In the genomic region with DNA sequence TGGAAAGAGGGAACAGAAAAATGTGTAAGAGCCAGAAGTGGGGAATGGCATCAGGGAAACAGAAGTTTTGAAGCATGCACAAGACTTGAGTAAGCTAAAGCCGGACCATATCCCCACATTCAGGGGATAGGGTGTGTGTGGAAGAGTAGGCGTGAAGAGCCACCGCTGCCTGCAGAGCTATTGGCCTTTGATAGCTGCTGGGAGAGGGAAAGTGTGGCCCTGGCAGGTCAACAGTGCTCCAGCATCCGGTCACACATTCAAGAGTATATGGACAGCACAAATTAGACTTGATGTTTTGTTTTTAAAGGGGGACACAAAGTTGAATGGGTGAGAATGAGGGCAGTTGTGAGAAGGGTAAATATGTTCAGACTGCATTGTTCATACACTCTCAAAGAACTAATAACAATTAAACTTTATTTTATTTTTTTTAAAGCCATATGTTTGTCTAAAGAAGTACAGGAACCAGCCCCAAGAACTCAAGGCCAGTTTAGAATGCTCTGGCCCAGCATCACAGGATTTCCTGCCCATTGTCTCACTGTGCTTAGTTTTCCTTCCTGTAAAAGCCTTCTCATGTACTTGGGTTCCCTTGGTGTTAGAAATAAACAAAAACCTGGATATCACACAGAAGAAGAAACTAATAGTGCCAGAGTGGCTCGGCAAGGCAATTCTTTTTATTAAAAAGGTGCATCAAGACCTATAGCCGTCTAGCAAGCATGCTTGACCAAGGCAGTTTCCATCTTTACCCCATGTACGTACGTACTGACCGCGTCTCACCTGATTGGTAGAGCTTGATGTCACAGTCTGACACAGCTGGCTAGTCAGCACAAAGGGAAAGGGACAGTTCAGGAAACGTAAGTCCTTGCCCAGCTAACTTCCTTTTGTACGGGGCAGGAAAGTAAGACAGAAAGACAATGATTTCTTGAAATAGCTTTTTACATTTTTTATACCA, we compare ENCODE assay signal across 10 mouse cellular contexts.
DNase-seq lines count a peak whose midpoint lies in the region; ATAC-seq and TF ChIP-seq lines count a peak whose summit lies in the region.
"Had no signal": no experiment of that assay in that cellular context is flagged by ENCODE, and none has a peak within 500 bp of the region (broad histone marks: within the 10 kb centered on the region; RNA-seq: fewer than 3 reads in every experiment).

No protein-coding gene starts in this region.

- no peak overlapping the region for H3K4me3 ChIP-seq in brown adipose tissue, adult 24 weeks (ENCODE audit: insufficient read depth, low read depth, low read length)
- H3K4me3 ChIP-seq in lung, embryonic 14.5 days (ENCODE audit: low read depth, low read length): no peak overlapping the region
- H3K4me3 ChIP-seq in hindbrain, embryonic 12.5 days: no peak overlapping the region

- ATAC-seq in lung, embryonic 14.5 days (ENCODE audit: insufficient read depth): peak; percentile 82
- ATAC-seq in hindbrain, embryonic 12.5 days (ENCODE audit: low FRiP score): no peak
- ATAC-seq: Patski had no signal

- no peaks in the 10 kb centered on the region for H3K36me3 ChIP-seq in lung, embryonic 14.5 days (ENCODE audit: insufficient read depth)
- no peaks in the 10 kb centered on the region for H3K36me3 ChIP-seq in hindbrain, embryonic 12.5 days

- no peak overlapping the region for H3K4me2 ChIP-seq in lung, embryonic 14.5 days
- H3K4me2 ChIP-seq in hindbrain, embryonic 12.5 days (replicated peaks): no peak overlapping the region

- peak overlapping the region; percentile 92 for H3K27ac ChIP-seq in brown adipose tissue, adult 24 weeks (replicated peaks; ENCODE audit: low read depth, low read length)
- H3K27ac ChIP-seq in lung, embryonic 14.5 days (ENCODE audit: low read depth): peak overlapping the region; percentile 65
- H3K27ac ChIP-seq in hindbrain, embryonic 12.5 days: no peak overlapping the region
- H3K27ac ChIP-seq: macrophage had no signal

- DNase-seq in adrenal gland, postnatal 14 days: peak; percentile 20
- DNase-seq in heart, postnatal 4 days: peak; percentile 17
- DNase-seq in lung, embryonic 14.5 days: peak; percentile 60
- DNase-seq in MN1 (ENCODE audit: low spot score): no peak
- DNase-seq in Muller cell, postnatal 12 days (ENCODE audit: inconsistent ontology term): no peak
- DNase-seq: cerebellum, adult 9-10 months had no signal

- no peaks in the 10 kb centered on the region for H3K27me3 ChIP-seq in lung, embryonic 14.5 days (ENCODE audit: insufficient read depth, low read length)
- no peaks in the 10 kb centered on the region for H3K27me3 ChIP-seq in hindbrain, embryonic 12.5 days

- H3K9me3 ChIP-seq in lung, embryonic 14.5 days (ENCODE audit: low read depth, low read length): no peaks in the 10 kb centered on the region
- no peaks in the 10 kb centered on the region for H3K9me3 ChIP-seq in hindbrain, embryonic 12.5 days (replicated peaks)

- no peak overlapping the region for H3K9ac ChIP-seq in lung, embryonic 14.5 days
- H3K9ac ChIP-seq in hindbrain, embryonic 12.5 days: no peak overlapping the region

- WGBS in lung, embryonic 14.5 days: 63% methylated on average over 12 of the region's 12 CpGs
- WGBS in hindbrain, embryonic 12.5 days: 84% methylated on average over 12 of the region's 12 CpGs

- H3K4me1 ChIP-seq in brown adipose tissue, adult 24 weeks (ENCODE audit: control insufficient read depth, insufficient read depth, insufficient read length, low read length): peaks cover 17% of the 10 kb centered on the region
- H3K4me1 ChIP-seq in lung, embryonic 14.5 days (ENCODE audit: insufficient read depth): no peaks in the 10 kb centered on the region
- no peaks in the 10 kb centered on the region for H3K4me1 ChIP-seq in hindbrain, embryonic 12.5 days

- no peak for TF ChIP-seq CTCF in lung, embryonic 14.5 days (IDR thresholded peaks at IDR 0.05; ENCODE audit: low read depth)

Comparison
In these comparisons a context has a peak if more than half of its experiments do, and no peak if none do; other contexts are left out.
1. DNase-seq: peak in adrenal gland, postnatal 14 days (single experiment), heart, postnatal 4 days (single experiment) and lung, embryonic 14.5 days (single experiment); none in MN1 (single experiment) and Muller cell, postnatal 12 days (single experiment).